Mouse (Mus musculus) testis, adult 2 months (tissue): ENCODE data around the gene Vps4a. TPM values are rescaled to one million over a fixed set of nuclear protein-coding genes. Genes with fewer than 3 reads are reported as not detected.
A peak's percentile ranks its signal among the peaks of the same experiment; 100 is the strongest.
"Not testable (repeated sequence)": the region's sequence is repeated elsewhere in the genome, so short reads cannot be mapped to it uniquely, and the experiment has no call there.

Experiments
- H3K27ac ChIP-seq: fragments of 200-500 bp; 2 replicates; pipeline ENCODE4 v1.5.1; 2012; ENCODE audit warnings: low read depth, low read length; ENCODE audit not compliant: control insufficient read depth, insufficient read depth
- H3K27me3 ChIP-seq: fragments of 200-500 bp; 2 replicates; pipeline ENCODE4 v1.6.1; 2012; ENCODE audit warnings: mild to moderate bottlenecking, low read length, moderate library complexity; ENCODE audit not compliant: control insufficient read depth, insufficient read depth
- H3K36me3 ChIP-seq: fragments of 200-500 bp; 2 replicates; pipeline ENCODE4 v1.6.1; 2012; ENCODE audit warnings: mild to moderate bottlenecking, low read length; ENCODE audit not compliant: control insufficient read depth, insufficient read depth
- H3K4me1 ChIP-seq: fragments of 200-500 bp; 2 replicates; pipeline ENCODE4 v1.6.1; 2012; ENCODE audit warnings: low read length; ENCODE audit not compliant: control insufficient read depth, insufficient read depth
- H3K4me3 ChIP-seq: fragments of 200-500 bp; 2 replicates; pipeline ENCODE4 v1.5.1; 2012; ENCODE audit warnings: low read depth, mild to moderate bottlenecking, low read length, moderate library complexity, mixed read lengths; ENCODE audit not compliant: control insufficient read depth
- CTCF ChIP-seq: fragments of 200-500 bp; IDR thresholded peaks from 2 replicates; pipeline ENCODE4 v1.5.1; 2012; ENCODE audit warnings: low read depth, mild to moderate bottlenecking, inconsistent platforms, low read length, moderate library complexity; ENCODE audit not compliant: control insufficient read depth, insufficient read depth, insufficient replicate concordance
- POLR2A ChIP-seq: fragments of 200-500 bp; IDR thresholded peaks from 2 replicates; pipeline ENCODE4 v1.6.1; 2012; ENCODE audit warnings: low read depth, mild to moderate bottlenecking, inconsistent platforms, low read length, moderate library complexity; ENCODE audit not compliant: control insufficient read depth
- polyA plus RNA-seq: library from polyadenylated mRNA; depleted of rRNA; stranded (reverse); fragments of >200 nt; gene quantifications from 2 replicates; pipeline ENCODE4 v1.2.3, GENCODE M21; 2012; rRNA removed

Vps4a gene
- polyA plus RNA-seq: 97.0 and 104 TPM in 2 replicates

- Histone ChIP-seq H3K4me1 (peaks cover 26% of the 10 kb centered on the region), H3K27ac (peak within 1 kb of the TSS; percentile 92)
These were observed at the start of gene Vps4a for GRCm38 (mm10) chr8:107030650-107031576. Gene Vps4a, plus strand, starts transcription at chr8:107031222.

GRCm38 (mm10) chr8:106985404-106985821, 45.6 kb upstream of the Vps4a start:
- Histone ChIP-seq H3K27ac (no peak overlapping the region), H3K27me3 (no peaks in the 10 kb centered on the region), H3K4me3 (no peak overlapping the region), H3K4me1 (no peaks in the 10 kb centered on the region), H3K36me3 (peaks cover 2% of the 10 kb centered on the region; the same call in 1 of the 2 replicates)
- no peak for TF ChIP-seq CTCF
- no peak for TF ChIP-seq POLR2A

More at GRCm38 (mm10) chr8:107030650-107031576, at the start of gene Vps4a:
- H3K36me3 ChIP-seq: peaks cover 1% of the 10 kb centered on the region
- TF ChIP-seq POLR2A (peak; percentile 94), CTCF (peak; percentile 85)
- H3K27me3 ChIP-seq: no peaks in the 10 kb centered on the region
- peak within 1 kb of the TSS; percentile 97 for H3K4me3 ChIP-seq

DNA sequence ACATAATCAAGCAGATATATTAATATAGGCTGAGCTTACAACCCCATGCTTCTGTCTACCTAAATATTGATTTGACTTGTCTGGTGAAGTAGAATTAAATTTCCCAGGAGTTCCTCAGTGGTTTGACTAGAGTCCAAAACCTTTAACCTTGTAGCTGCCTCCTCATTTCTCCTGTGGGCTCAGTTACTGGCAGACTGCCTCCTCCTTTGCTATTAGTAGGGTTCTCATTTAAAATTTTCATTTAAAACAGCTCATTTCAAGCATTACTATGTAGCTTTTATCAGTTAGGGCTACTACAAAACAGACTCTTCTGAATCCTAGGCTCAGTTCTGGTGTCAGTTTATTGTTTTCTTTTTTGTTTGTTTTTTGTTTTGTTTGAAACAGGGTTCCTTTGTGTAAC, 45.1 kb upstream of the Vps4a start:
- Histone ChIP-seq H3K27me3 (no peaks in the 10 kb centered on the region), H3K27ac (no peak overlapping the region), H3K4me3 (no peak overlapping the region), H3K4me1 (no peaks in the 10 kb centered on the region), H3K36me3 (peaks cover 2% of the 10 kb centered on the region; the same call in 1 of the 2 replicates)
- no peak for TF ChIP-seq POLR2A
- TF ChIP-seq CTCF: no peak

DNA sequence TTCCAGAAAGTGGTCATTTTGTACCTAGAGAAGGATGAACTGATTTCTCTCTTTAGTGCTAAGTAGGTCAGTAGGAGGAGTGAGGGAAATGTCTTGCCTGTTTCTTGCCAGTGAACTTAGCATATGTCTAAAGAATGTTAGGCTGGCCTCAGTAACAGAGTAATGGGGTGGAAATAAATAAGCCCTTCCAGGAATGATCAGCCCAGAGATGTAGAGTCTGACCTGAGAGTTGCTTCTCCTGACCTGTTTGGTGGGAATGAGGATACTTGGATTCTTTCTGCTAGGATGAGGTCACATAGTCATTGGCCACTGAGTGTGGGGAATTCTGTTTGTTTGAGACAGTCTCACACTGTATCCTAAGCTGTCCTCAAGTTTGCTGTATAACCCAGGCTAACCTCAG, 43.5 kb upstream of the Vps4a start:
- Histone ChIP-seq H3K4me1 (no peaks in the 10 kb centered on the region), H3K36me3 (peaks cover 2% of the 10 kb centered on the region; the same call in 1 of the 2 replicates), H3K27ac (0 out of 2 replicates have a peak overlapping the region, but pooled peaks have one; percentile 6), H3K27me3 (no peaks in the 10 kb centered on the region), H3K4me3 (no peak overlapping the region)
- no peak for TF ChIP-seq POLR2A
- TF ChIP-seq CTCF: no peak

DNA sequence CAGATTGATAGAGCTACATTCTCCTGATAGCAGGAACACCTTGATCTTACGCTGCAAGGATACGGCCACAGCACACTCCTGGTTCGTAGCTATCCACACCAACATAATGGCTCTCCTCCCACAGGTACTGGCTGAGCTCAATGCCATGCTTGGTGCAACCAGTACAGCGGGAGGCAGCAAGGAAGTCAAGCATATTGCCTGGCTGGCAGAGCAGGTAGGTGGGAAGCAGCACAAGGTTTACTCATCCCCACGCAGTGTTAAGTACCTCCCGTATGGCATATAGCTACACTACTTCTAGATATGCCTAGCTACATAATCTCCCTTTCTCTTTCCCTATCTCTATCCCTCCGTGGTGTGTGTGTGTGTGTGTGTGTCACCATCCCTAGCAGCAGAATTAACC, 39.6 kb upstream of the Vps4a start:
- Histone ChIP-seq H3K36me3 (no peaks in the 10 kb centered on the region; the same call in 1 of the 2 replicates), H3K4me3 (no peak overlapping the region), H3K27me3 (no peaks in the 10 kb centered on the region), H3K27ac (no peak overlapping the region), H3K4me1 (no peaks in the 10 kb centered on the region)
- TF ChIP-seq CTCF: no peak
- no peak for TF ChIP-seq POLR2A

- not testable (repeated sequence) for H3K27me3 ChIP-seq, H3K4me1 ChIP-seq, H3K4me3 ChIP-seq, H3K36me3 ChIP-seq, H3K27ac ChIP-seq
These were observed 34.7 kb upstream of the Vps4a start for GRCm38 (mm10) chr8:106996339-106996738.

DNA sequence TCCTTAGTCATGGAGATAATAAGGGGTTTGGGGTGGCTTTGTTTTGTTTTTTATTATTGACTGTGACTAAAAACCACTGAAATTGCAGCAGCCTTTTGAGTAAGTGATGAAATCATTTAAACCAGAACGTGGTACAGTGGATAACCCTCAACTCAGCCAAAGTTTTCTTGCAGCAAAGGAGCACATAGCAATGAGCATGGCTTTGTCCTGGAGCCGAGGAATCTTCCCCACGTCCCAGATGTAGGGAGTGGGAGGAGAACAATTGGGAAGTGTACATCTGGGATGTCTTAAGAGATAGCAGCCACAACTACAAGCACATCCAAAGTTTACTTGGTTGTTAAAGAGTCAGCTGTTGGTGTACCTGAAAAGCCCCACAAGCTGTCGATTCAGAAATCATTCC, 33.6 kb upstream of the Vps4a start:
- Histone ChIP-seq H3K36me3 (peaks cover 3% of the 10 kb centered on the region), H3K4me1 (no peaks in the 10 kb centered on the region), H3K27me3 (no peaks in the 10 kb centered on the region), H3K4me3 (no peak overlapping the region), H3K27ac (no peak overlapping the region)
- TF ChIP-seq POLR2A: no peak
- TF ChIP-seq CTCF: no peak

GRCm38 (mm10) chr8:106999068-106999467, 32.0 kb upstream of the Vps4a start:
- no peak for TF ChIP-seq CTCF
- no peak for TF ChIP-seq POLR2A
- no peaks in the 10 kb centered on the region for H3K27me3 ChIP-seq
- no peaks in the 10 kb centered on the region for H3K4me1 ChIP-seq
- H3K27ac ChIP-seq: no peak overlapping the region
- H3K4me3 ChIP-seq: no peak overlapping the region
- peaks cover 3% of the 10 kb centered on the region for H3K36me3 ChIP-seq
